Mouse (Mus musculus) kidney, adult 2 months (tissue): Measurements from ENCODE around the gene Olfr391-ps. TPM values are rescaled to one million over a fixed set of nuclear protein-coding genes. Genes with fewer than 3 reads are reported as not detected.

Source experiments
- DNase-seq: peaks from one replicate; pipeline ENCODE4 v3.0.0; 2021
- H3K27ac ChIP-seq: fragments of 200-500 bp; 2 replicates; pipeline ENCODE4 v1.5.1; 2012; ENCODE audit warnings: low read depth, low read length, control low read depth, inconsistent platforms; ENCODE audit not compliant: insufficient read depth
- H3K27me3 ChIP-seq: fragments of 200-500 bp; replicated peaks from 2 replicates; pipeline ENCODE4 v1.6.1; 2012; ENCODE audit warnings: mild to moderate bottlenecking, moderate library complexity, low read length, inconsistent platforms; ENCODE audit not compliant: control insufficient read depth, insufficient read depth
- H3K36me3 ChIP-seq: fragments of 200-500 bp; 2 replicates; pipeline ENCODE4 v1.6.1; 2012; ENCODE audit warnings: mild to moderate bottlenecking, moderate library complexity, low read length, inconsistent platforms; ENCODE audit not compliant: control insufficient read depth, insufficient read depth
- H3K4me1 ChIP-seq: fragments of 200-500 bp; 2 replicates; pipeline ENCODE4 v1.6.1; 2011; ENCODE audit warnings: low read length; ENCODE audit not compliant: control insufficient read depth, insufficient read depth
- H3K4me3 ChIP-seq: fragments of 200-500 bp; 2 replicates; pipeline ENCODE4 v1.5.1; 2011; ENCODE audit warnings: mild to moderate bottlenecking, low read depth, low read length, control low read depth; ENCODE audit not compliant: insufficient read depth
- CTCF ChIP-seq: fragments of 200-500 bp; conservative IDR thresholded peaks from 2 replicates; pipeline ENCODE4 v1.5.1; 2011; ENCODE audit warnings: low read depth, mild to moderate bottlenecking, control low read depth, low read length, moderate library complexity, mixed read lengths; ENCODE audit not compliant: insufficient read depth, insufficient read length
- POLR2A ChIP-seq: fragments of 200-500 bp; IDR thresholded peaks from one replicate; pipeline ENCODE4 v1.6.1; 2011; ENCODE audit warnings: low read depth, low read length, control low read depth
- WGBS: fragments of 180-500 bp; shearing (Covaris S2); methylation state at CpG from one replicate; pipeline ENCODE4 v1.1.7; 2018; 5-methylcytosine and 5-hydroxymethylcytosine counted together
- polyA plus RNA-seq: library from polyadenylated mRNA; depleted of rRNA; stranded (reverse); fragments of >200 nt; gene quantifications from 2 replicates; pipeline ENCODE4 v1.2.3, GENCODE M21; 2012; rRNA removed

Olfr391-ps gene
- polyA plus RNA-seq, result not detected in 2 replicates

DNA sequence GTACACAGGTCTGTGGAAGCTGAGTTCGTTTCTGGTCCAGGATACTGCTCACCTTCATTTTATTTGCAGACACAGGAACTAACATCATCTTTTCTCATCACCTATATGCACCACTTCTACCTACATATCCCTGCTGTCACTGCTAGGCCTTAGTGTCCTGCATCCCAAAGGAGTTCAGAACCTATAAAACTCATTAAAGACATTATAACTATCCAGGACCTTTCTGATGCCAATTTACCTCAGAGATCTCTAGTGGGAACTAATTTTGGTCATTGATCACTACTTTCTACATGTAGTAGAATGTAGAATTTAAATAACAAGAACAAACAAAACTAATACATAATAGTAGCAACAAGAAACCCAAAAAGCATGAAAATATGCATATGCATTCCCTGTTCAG lies at the start of gene Olfr391-ps:
Gene Olfr391-ps, minus strand, starts transcription at position 101 of the 400 bp plus-strand sequence.
- TF ChIP-seq CTCF, result no peak
- no peak for TF ChIP-seq POLR2A
- 28% methylated on average over 1 of the region's 1 CpGs for WGBS
- Histone ChIP-seq H3K4me3 (no peak within 1 kb of the TSS), H3K36me3 (no peaks in the 10 kb centered on the region), H3K27me3 (no peaks in the 10 kb centered on the region), H3K27ac (no peak within 1 kb of the TSS), H3K4me1 (no peaks in the 10 kb centered on the region)
- no peak for DNase-seq

DNA sequence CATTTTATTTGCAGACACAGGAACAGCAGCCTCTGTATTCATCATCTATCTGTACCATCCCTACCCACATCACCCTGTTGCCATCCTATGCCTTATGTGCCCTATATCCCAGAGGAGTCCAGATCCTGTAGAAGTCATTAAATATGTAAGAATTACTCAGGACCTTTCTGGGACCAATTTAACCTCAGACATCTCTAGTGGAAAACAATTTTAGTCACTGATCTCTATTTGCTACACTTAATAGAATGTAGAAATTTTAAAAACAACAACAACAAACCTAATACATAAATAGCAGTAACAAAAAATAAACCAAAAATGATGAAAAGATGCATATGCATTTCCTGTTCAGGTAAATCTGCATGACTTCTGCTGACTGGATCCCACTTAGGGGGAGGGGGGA lies 48.5 kb upstream of the Olfr391-ps start, which contains the start of gene Olfr393:
Gene Olfr393, minus strand, starts transcription at position 101 of the 400 bp plus-strand sequence.
- H3K27me3 ChIP-seq, result no peaks in the 10 kb centered on the region
- no peak within 1 kb of the TSS for H3K4me3 ChIP-seq
- no peaks in the 10 kb centered on the region for H3K4me1 ChIP-seq
- no peak for TF ChIP-seq POLR2A
- no peak for TF ChIP-seq CTCF
- H3K36me3 ChIP-seq, result no peaks in the 10 kb centered on the region
- DNase-seq, result no peak
- no peak within 1 kb of the TSS for H3K27ac ChIP-seq

DNA sequence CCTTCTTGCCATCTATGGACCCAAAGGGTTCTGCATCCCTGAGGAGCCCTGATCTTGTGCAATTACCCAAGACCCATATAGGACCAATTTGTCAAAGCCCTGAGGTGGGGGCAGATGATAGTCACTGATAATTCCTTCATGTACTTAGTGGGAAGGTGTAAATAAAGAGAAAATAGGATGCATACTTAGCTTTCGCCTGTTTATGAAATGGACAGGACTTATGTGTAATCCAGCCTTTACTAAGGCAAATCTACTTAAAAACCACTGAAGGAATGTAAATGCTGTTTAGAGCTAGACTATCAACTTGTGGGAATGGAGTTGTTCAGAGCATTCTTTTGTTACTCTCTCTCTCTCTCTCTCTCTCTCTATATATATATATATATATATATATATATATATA lies 14.1 kb upstream of the Olfr391-ps start, which contains the start of gene Olfr392:
Gene Olfr392, minus strand, starts transcription at position 101 of the 400 bp plus-strand sequence.
- Histone ChIP-seq H3K27me3 (no peaks in the 10 kb centered on the region), H3K4me3 (no peak within 1 kb of the TSS), H3K27ac (no peak within 1 kb of the TSS), H3K36me3 (no peaks in the 10 kb centered on the region), H3K4me1 (no peaks in the 10 kb centered on the region)
- WGBS, result 100% methylated on average over 1 of the region's 1 CpGs
- no peak for DNase-seq
- TF ChIP-seq POLR2A (no peak), CTCF (no peak)

DNA sequence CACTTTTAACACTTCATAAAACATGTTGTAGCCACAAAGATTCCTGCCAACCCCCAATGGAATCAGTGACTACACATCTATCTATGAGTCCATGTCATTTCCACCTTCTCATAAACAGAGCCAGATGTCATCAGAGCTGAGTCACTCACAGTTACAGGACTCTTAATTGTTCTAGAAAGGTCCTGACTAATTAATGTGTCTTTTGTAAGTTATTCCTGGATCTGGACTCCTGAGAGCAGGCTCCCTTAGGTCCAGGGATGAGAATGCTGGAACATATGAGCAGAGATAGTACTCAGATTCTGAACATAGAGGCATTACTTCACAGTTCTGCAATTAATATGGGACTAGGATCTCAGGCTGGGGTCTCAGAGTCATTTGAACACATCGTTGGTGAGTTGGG lies 20.2 kb downstream of the Olfr391-ps start, which contains the start of gene Olfr390:
Gene Olfr390, plus strand, starts transcription at position 301 of the 400 bp plus-strand sequence.
- no peaks in the 10 kb centered on the region for H3K27me3 ChIP-seq
- H3K4me1 ChIP-seq, result no peaks in the 10 kb centered on the region
- no peak within 1 kb of the TSS for H3K27ac ChIP-seq
- 64% methylated on average over 1 of the region's 1 CpGs for WGBS
- DNase-seq, result no peak
- no peak within 1 kb of the TSS for H3K4me3 ChIP-seq
- no peaks in the 10 kb centered on the region for H3K36me3 ChIP-seq
- TF ChIP-seq CTCF, result no peak
- TF ChIP-seq POLR2A, result no peak

DNA sequence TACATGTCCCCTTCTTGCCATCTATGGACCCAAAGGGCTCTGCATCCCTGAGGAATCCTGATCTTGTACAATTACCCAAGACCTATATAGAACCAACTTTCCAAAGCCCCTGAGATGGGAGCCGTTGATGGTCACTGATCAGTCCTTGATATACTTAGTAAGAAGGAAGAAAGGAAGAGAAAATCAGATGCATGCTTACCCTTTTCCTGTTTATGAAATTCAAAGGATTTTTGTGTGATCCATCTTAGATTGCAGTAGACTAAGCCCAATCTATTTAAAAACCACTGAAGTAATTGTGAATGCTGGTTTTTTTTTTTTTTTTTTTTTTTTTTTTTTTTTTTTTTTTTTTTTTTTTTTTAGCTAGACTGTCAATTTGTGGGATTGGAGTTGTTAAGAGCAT lies 22.2 kb downstream of the Olfr391-ps start, which contains the start of gene Olfr389:
Gene Olfr389, minus strand, starts transcription at position 101 of the 400 bp plus-strand sequence.
- TF ChIP-seq POLR2A (no peak), CTCF (no peak)
- H3K4me3 ChIP-seq, result no peak within 1 kb of the TSS
- H3K4me1 ChIP-seq, result no peaks in the 10 kb centered on the region
- 86% methylated on average over 1 of the region's 1 CpGs for WGBS
- no peaks in the 10 kb centered on the region for H3K27me3 ChIP-seq
- no peaks in the 10 kb centered on the region for H3K36me3 ChIP-seq
- H3K27ac ChIP-seq, result no peak within 1 kb of the TSS
- no peak for DNase-seq

DNA sequence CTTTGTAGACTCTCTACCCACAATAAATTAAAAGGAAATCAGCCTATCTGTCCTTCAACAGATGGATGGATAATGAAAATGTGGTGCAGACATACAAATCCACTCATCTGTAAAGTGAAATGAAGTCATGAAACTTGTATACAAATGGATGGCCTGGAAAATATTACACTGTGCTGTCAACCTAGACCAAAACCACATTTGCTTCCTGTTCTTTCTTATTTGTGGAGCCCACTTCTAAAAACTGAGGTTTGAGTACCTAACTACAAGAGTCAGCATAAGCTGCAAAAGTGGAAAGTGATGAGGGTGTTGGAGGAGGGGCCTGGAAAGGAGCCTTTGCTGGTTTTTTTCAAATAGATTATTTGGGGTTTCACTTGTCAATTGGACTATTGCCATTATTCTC lies 43.7 kb downstream of the Olfr391-ps start:
- H3K27ac ChIP-seq, result no peak overlapping the region
- H3K36me3 ChIP-seq, result no peaks in the 10 kb centered on the region
- TF ChIP-seq POLR2A, result no peak
- no peak for TF ChIP-seq CTCF
- no peak overlapping the region for H3K4me3 ChIP-seq
- H3K4me1 ChIP-seq, result no peaks in the 10 kb centered on the region
- no peaks in the 10 kb centered on the region for H3K27me3 ChIP-seq
- no peak for DNase-seq

Other genes starting within 250 kb of the Olfr391-ps start
- not detected in 2 replicates for gene Olfr385, start 210.0 kb downstream of the Olfr391-ps start, polyA plus RNA-seq
- not detected in 2 replicates for gene Olfr384, start 204.5 kb downstream of the Olfr391-ps start, polyA plus RNA-seq
- not detected in 2 replicates for gene Zfp735, start 114.3 kb downstream of the Olfr391-ps start, polyA plus RNA-seq
- gene Olfr389, start 22.3 kb downstream of the Olfr391-ps start, polyA plus RNA-seq, result not detected in 2 replicates
- gene Olfr390, start 20.1 kb downstream of the Olfr391-ps start, polyA plus RNA-seq, result not detected in 2 replicates
- not detected in 2 replicates for gene Olfr392, start 14.0 kb upstream of the Olfr391-ps start, polyA plus RNA-seq
- gene Olfr393, start 48.4 kb upstream of the Olfr391-ps start, polyA plus RNA-seq, result not detected in 2 replicates
- not detected in 2 replicates for gene Olfr394, start 87.7 kb upstream of the Olfr391-ps start, polyA plus RNA-seq
- gene Olfr395, start 106.2 kb upstream of the Olfr391-ps start, polyA plus RNA-seq, result not detected in 2 replicates
- gene Olfr23, start 133.6 kb upstream of the Olfr391-ps start, polyA plus RNA-seq, result not detected in 2 replicates
- gene Olfr397, start 157.8 kb upstream of the Olfr391-ps start, polyA plus RNA-seq, result not detected in 2 replicates
- not detected in 2 replicates for gene Olfr398, start 187.4 kb upstream of the Olfr391-ps start, polyA plus RNA-seq